Mouse (Mus musculus): ENCODE data around the gene 4930470P17Rik. TPM values are rescaled to one million over a fixed set of nuclear protein-coding genes. Genes with fewer than 3 reads are reported as not detected.
A peak's percentile ranks its signal among the peaks of the same experiment; 100 is the strongest.
"Not testable (repeated sequence)": the region's sequence is repeated elsewhere in the genome, so short reads cannot be mapped to it uniquely, and the experiment has no call there.

4930470P17Rik gene
- not detected in 2 replicates for polyA plus RNA-seq (2012; rRNA removed)

DNA sequence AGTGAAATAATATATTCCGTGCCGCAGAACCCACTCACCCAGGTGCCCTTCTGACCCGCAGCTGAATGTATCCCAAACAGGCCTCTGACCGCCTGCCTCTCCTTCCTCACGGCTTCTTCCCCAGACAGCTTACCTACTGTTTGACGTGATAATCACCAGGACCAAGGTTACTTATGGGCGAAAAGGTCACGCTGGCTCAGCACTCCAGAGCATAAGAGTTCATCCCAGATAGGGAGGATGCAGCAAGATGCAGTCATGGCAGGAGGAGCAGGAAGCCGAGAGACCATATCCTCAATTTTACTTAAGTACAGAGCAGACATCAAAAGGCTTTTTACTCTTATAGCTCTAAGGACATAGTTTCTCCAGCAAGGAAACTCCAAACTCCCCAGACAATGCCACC lies at the start of gene 4930470P17Rik:
Gene 4930470P17Rik (minus strand): TSS at position 101 of the 400 bp plus-strand sequence.
- DNase-seq (ENCODE audit: low read depth), result no peak
- TF ChIP-seq CTCF (IDR thresholded peaks at IDR 0.05; ENCODE audit: borderline replicate concordance, extremely low read depth, insufficient read depth, insufficient read length) (no peak), POLR2A (IDR thresholded peaks at IDR 0.05; ENCODE audit: borderline replicate concordance, extremely low read depth, insufficient read depth, insufficient read length, poor library complexity, severe bottlenecking) (no peak)

DNA sequence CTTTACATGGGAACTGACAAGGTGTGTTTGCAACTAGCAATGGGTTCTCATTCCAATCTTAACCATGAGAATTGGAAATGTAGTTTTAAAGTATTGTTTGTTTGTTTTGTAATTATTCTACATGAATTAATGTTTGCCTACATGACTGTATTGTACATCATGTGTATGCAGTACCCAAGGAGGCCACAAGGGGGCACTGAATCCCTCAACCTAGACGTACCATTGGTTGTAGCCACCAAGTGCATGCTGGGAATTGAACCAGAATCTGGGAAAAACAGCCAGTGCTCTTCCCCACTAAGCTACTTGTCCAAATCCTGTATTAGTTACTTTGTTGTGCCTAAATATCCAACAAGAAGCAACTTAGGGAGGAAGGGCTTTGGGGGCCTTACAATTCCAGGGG lies 49.7 kb upstream of the 4930470P17Rik start:
- TF ChIP-seq POLR2A (IDR thresholded peaks at IDR 0.05; ENCODE audit: borderline replicate concordance, extremely low read depth, insufficient read depth, insufficient read length, poor library complexity, severe bottlenecking) (no peak), CTCF (IDR thresholded peaks at IDR 0.05; ENCODE audit: borderline replicate concordance, extremely low read depth, insufficient read depth, insufficient read length) (peak; percentile 33; the same call in 1 of the 2 replicates)

DNA sequence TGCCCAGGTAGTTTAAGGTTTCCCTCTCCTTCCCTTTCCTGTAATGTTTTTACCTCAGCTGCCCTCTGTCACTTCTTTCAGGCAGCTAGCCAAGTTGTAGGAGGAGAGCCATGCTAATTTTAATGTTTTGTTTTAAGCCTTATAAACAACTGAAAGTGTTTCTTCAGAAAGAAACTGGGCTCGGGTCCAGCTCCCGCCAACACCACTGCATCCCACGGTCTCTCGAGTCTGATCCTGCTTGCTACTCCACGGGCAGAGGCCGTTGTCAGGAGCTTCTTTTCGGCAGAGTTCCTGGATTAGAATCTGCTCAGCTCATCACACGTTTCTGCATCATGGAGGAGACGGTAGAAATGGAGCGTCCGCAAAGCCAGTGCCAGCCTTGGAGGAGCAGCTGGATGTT lies 46.7 kb upstream of the 4930470P17Rik start:
- DNase-seq (ENCODE audit: low read depth), result peak; percentile 60
- no peak for TF ChIP-seq POLR2A (IDR thresholded peaks at IDR 0.05; ENCODE audit: borderline replicate concordance, extremely low read depth, insufficient read depth, insufficient read length, poor library complexity, severe bottlenecking)
- TF ChIP-seq CTCF (IDR thresholded peaks at IDR 0.05; ENCODE audit: borderline replicate concordance, extremely low read depth, insufficient read depth, insufficient read length), result no peak

More for the DNA sequence above, 49.7 kb upstream of the 4930470P17Rik start:
- DNase-seq (ENCODE audit: low read depth), result no peak

DNA sequence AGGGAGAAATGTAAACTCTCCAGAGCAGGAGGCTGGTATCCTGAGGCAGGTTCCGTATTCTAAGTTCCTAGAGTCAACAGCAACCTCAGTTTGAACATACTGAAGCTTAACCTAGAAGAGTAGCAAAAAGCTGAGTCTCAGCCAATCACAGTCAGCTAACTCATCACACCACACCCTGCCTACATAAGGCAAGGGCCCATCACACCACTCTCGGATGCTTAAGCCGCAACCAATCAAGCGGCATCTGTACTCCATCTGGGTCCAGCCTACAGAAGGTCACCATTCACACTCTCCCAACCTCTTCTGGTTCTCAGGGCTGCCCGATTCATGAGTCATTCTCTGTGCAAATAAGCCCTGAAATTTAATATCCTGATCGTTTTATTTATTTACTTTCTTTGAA lies 44.4 kb upstream of the 4930470P17Rik start:
- TF ChIP-seq CTCF (IDR thresholded peaks at IDR 0.05; ENCODE audit: borderline replicate concordance, extremely low read depth, insufficient read depth, insufficient read length), result no peak
- TF ChIP-seq POLR2A (IDR thresholded peaks at IDR 0.05; ENCODE audit: borderline replicate concordance, extremely low read depth, insufficient read depth, insufficient read length, poor library complexity, severe bottlenecking), result no peak
- no peak for DNase-seq (ENCODE audit: low read depth)

DNA sequence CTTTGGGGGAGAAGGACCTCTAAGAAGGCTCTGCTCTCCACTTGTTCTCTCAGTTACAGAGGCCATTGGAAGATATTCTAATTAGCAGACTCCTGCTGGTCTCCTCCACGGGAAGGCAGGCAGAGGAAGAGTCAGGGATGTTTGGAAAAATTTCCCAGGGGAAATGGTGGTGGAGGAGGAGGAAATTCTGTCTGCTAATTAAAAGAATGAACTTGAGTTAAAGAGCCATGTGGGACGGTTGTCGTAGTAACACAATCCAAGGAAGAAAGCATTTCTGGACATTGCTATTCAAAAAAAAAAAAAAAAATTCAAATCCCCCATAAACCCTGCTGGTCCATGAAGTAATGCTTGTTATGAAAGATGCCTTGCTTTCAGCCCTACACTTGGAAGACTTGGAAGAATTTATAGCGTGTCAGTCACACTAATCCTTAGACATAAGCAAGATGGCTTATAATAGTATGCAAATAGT lies 40.6 kb upstream of the 4930470P17Rik start:
- peak; percentile 87 for DNase-seq (ENCODE audit: low read depth)
- no peak for TF ChIP-seq POLR2A (IDR thresholded peaks at IDR 0.05; ENCODE audit: borderline replicate concordance, extremely low read depth, insufficient read depth, insufficient read length, poor library complexity, severe bottlenecking)
- no peak for TF ChIP-seq CTCF (IDR thresholded peaks at IDR 0.05; ENCODE audit: borderline replicate concordance, extremely low read depth, insufficient read depth, insufficient read length)

DNA sequence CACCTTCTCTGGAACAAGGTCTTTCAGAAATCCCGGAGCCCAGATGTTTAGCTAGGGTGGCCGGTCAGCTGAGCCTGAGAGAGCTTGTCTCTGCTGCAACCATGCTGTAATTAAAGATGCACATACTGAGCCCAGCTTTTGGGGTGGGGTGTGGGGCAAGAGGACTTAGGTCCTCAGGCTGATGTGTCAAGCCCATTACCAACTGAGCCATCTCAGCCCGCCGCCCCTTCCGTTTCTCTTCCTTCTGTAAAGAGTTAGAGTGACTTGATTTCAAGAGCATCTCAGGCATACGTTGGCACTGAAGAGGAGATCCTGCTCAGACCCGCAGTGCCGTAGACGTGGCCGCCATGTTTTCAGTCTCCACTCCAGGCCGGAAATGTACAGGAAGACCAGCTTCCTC lies 38.5 kb upstream of the 4930470P17Rik start:
- no peak for DNase-seq (ENCODE audit: low read depth)
- TF ChIP-seq POLR2A (IDR thresholded peaks at IDR 0.05; ENCODE audit: borderline replicate concordance, extremely low read depth, insufficient read depth, insufficient read length, poor library complexity, severe bottlenecking) (no peak), CTCF (IDR thresholded peaks at IDR 0.05; ENCODE audit: borderline replicate concordance, extremely low read depth, insufficient read depth, insufficient read length) (no peak)

DNA sequence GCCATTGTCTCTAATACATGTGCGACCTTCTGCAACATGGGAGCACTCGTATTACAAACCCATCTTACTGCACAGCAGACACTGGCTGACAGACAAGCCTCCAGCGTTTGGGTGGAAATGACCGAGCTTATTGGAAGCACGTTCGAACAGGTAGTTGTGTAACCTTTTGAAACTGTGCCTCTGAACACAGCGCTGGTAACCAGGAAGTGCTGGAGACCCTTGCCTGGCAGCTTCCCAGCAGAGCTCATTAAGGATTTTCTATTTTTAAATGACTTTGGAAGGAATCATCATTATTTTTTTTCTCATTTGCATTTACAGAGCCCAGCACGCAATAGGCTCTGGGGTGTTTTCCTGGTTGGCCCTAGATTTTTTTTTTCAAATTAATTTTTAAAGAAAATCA lies 36.9 kb upstream of the 4930470P17Rik start:
- TF ChIP-seq POLR2A (IDR thresholded peaks at IDR 0.05; ENCODE audit: borderline replicate concordance, extremely low read depth, insufficient read depth, insufficient read length, poor library complexity, severe bottlenecking) (no peak), CTCF (IDR thresholded peaks at IDR 0.05; ENCODE audit: borderline replicate concordance, extremely low read depth, insufficient read depth, insufficient read length) (no peak)
- peak; percentile 80 for DNase-seq (ENCODE audit: low read depth)

DNA sequence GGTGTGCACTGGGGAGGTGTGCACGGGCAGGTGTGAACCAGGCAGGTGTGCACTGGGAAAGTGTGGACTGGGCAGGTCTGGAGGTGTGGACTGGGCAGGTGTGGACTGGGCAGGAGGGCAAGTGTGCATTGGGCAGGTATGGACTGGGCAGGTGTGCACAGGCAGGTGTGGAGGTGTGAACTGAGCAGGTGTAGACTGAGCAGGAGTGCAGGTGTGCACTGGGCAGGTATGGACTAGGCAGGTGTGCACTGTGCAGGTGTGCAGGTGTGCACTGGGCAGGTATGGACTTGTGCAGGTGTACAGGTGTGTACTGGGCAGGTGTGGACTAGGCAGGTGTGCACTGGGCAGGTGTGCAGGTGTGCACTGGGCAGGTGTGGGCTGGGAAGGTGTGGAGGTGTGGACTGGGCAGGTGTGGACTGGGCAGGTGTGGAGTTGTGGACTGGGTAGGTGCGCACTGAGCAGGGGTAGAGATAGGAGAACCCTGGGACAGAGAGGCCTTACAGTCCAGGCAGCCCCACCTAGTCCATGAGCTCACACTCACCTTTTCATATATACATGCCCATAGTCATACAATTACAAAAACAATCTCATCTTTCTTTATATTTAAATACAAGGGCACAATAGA lies 31.3 kb upstream of the 4930470P17Rik start:
- TF ChIP-seq POLR2A (IDR thresholded peaks at IDR 0.05; ENCODE audit: borderline replicate concordance, extremely low read depth, insufficient read depth, insufficient read length, poor library complexity, severe bottlenecking), result no peak
- no peak for DNase-seq (ENCODE audit: low read depth)

DNA sequence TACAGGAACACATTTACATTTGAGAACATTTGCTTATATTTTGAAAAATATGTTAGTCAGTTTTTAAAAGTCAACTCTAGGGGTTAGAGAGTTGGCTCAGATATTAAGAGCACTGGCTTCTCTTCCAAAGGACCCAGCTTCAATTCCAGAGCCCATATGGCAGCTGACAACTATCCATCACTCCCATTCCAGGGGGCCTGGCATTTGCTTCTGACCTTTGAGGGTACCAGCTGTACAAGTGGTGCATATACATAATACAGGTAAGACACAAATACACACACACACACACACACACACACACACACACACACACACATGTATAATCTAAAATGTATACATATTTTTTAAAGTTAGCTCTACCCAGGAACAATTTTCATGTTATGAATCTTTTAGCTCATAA lies 30.6 kb upstream of the 4930470P17Rik start:
- DNase-seq (ENCODE audit: low read depth), result no peak
- no peak for TF ChIP-seq POLR2A (IDR thresholded peaks at IDR 0.05; ENCODE audit: borderline replicate concordance, extremely low read depth, insufficient read depth, insufficient read length, poor library complexity, severe bottlenecking)
- no peak for TF ChIP-seq CTCF (IDR thresholded peaks at IDR 0.05; ENCODE audit: borderline replicate concordance, extremely low read depth, insufficient read depth, insufficient read length)

DNA sequence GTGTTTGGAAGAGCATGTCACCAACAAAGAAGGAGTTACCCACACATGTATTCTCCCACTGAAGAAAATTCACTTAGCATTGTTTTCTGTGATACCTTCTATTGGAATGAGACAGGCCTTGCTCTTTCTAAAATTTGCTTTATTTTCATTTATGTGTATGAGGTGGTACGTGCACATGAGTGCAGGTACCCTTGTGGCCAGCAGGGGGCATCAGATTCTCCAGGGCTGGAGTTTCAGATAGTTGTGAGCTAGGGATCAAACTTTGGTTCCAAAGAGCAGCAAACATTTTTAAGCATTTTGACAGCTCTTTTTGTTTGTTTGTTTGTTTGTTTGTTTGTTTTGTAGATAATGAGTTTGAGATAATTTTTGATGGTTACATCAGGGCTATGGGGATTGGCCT lies 29.6 kb upstream of the 4930470P17Rik start:
- no peak for TF ChIP-seq POLR2A (IDR thresholded peaks at IDR 0.05; ENCODE audit: borderline replicate concordance, extremely low read depth, insufficient read depth, insufficient read length, poor library complexity, severe bottlenecking)
- peak; percentile 37; the same call in 1 of the 2 replicates for TF ChIP-seq CTCF (IDR thresholded peaks at IDR 0.05; ENCODE audit: borderline replicate concordance, extremely low read depth, insufficient read depth, insufficient read length)
- no peak for DNase-seq (ENCODE audit: low read depth)

DNA sequence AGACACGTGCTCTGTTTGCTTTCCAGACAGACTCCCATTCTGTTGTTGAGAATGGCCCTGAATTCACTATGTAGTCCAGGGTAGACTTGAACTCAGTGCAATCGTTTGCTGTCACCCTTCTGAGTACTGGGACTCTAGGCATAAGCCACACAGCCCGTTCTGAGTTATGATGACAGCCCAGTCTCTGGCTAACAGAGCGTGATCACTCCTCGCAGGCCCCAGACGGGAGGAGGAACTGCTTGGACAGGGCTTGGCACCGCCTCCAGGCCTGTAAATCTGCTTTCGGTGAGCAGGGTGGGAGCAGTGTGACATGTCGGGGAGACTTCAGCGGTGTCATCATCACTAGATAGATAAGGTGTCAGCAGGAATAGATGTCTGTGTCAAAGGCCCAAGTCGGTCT lies 28.7 kb upstream of the 4930470P17Rik start:
- no peak for DNase-seq (ENCODE audit: low read depth)
- no peak for TF ChIP-seq POLR2A (IDR thresholded peaks at IDR 0.05; ENCODE audit: borderline replicate concordance, extremely low read depth, insufficient read depth, insufficient read length, poor library complexity, severe bottlenecking)
- TF ChIP-seq CTCF (IDR thresholded peaks at IDR 0.05; ENCODE audit: borderline replicate concordance, extremely low read depth, insufficient read depth, insufficient read length), result no peak

DNA sequence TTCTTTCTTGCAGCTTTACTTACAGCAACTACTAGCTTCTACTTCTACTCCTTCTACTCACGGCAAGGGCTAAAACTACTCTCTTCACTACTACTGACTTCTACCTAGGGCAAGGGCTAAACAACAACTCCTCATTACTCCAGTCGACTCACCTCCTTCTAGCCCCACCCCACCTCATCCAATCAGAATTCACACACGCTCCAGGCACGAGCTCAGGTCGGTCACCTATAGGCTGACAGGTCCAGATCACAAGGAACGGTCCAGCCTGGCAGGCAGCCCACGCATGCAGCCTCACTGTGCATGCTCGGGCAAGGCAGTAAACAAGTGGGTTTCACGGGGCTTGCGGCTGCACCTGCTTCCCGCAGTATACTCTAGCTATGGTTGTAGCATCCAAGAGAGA lies 26.2 kb upstream of the 4930470P17Rik start:
- DNase-seq (ENCODE audit: low read depth), result not testable (repeated sequence)

DNA sequence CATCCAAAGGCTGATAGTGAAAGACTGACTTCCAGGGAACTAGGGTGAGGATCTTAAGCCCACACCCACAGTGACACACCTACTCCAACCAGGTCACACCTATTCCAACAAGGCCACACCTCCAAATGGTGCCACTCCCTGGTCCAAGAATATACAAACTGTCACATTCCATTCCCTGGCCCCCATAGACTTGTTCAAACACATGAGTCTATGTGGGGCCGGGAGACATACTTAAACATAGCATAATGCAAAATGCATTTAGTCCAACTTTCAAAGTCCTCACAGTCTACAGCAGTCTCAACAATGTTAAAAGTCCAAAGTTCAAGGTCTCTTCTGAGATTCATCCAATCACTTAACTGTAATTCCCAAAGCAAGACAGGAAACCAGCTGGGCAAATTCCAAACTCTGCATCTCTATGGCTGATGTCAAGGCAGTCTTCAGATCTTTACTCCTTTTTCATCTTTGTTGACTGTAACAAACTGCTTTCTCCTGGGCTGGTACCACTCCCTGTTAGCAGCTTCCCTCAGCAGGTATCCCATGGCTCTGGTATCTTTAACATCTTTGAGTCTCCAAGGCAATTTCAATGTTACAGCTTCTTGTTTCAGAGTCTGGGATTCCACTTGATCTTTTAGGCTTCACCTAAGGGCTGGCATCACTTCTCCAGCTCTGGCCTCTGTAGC lies 22.5 kb upstream of the 4930470P17Rik start:
- DNase-seq (ENCODE audit: low read depth), result not testable (repeated sequence)
